Mouse (Mus musculus) brain, embryonic 14.5 days (tissue): ENCODE data around the gene Vsig1.

Source experiments
- CTCF ChIP-seq: fragments of 200-500 bp; IDR thresholded peaks from 2 replicates; pipeline ENCODE4 v1.5.1; 2012; ENCODE audit warnings: inconsistent platforms, mild to moderate bottlenecking, moderate library complexity, borderline replicate concordance; ENCODE audit not compliant: insufficient read depth, insufficient read length; ENCODE audit errors: extremely low read depth
- POLR2A ChIP-seq: fragments of 200-500 bp; IDR thresholded peaks from 2 replicates; pipeline ENCODE4 v1.6.1; 2012; ENCODE audit warnings: mild to moderate bottlenecking, inconsistent platforms, borderline replicate concordance; ENCODE audit not compliant: poor library complexity, insufficient read depth, insufficient read length, severe bottlenecking; ENCODE audit errors: extremely low read depth

- TF ChIP-seq CTCF (no peak), POLR2A (no peak)
These were observed 77.8 kb downstream of the Vsig1 start for GRCm38 (mm10) chrX:140985256-140985655.
